Mouse (Mus musculus): ENCODE measurements around the gene Arid5a. TPM values are rescaled to one million over a fixed set of nuclear protein-coding genes. Genes with fewer than 3 reads are reported as not detected.

Arid5a gene
- polyA plus RNA-seq (2015; fragmentation: Nextera tagmentation; extraction: Ambion mirVana): 12.0 and 13.5 TPM in 2 replicates

DNA sequence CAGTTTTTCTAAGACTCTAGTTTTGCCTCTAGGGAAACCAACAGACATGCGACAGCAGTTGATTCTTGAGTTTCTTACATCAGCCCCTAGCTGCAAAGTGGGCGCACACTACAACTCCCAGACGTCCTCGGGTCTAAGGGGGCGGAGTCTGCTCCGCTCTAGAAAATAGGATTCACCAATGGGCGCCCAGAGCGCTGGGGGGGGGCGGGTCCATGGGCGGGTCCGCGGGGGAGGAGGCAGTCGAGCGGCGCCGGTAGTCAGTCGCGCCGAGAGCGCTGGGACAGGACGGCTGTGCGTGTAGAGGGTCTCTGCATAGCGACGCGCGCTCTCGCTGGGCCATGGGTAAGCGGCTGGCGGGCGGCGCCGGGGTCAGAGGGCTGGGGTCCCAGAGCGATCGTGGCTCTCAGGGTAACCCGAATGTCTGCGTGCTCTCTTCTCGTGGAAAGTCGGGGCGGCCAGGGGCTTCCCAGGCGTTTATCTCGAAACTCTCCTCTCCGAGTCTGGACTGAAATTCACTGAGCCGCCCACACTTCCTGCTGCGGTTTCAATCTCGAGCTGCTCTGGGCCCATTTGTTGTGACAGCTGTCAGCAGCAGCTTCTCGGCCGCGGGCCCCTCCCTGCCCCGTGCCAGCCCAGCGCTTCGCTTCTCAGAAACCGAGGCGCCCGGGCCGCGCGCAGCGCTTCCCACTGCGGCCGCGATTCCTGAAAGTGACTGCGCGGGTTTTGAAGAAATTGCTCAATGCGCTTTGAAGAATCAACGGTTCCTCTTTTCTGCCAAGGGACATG is at the start of gene Arid5a:
Gene Arid5a (plus strand): TSS at position 239 of the 786 bp plus-strand sequence.
- under 1% methylated on average over 64 of the region's 65 CpGs for WGBS
- Histone ChIP-seq H3K27ac (peak within 1 kb of the TSS; percentile 83), H3K36me3 (no peaks in the 10 kb centered on the region; the same call in 1 of the 2 replicates), H3K27me3 (peaks cover 8% of the 10 kb centered on the region; the same call in 1 of the 2 replicates), H3K9me3 (no peaks in the 10 kb centered on the region), H3K4me1 (peaks cover 42% of the 10 kb centered on the region), H3K4me2 (peak within 1 kb of the TSS; percentile 80), H3K9ac (peak within 1 kb of the TSS; percentile 50), H3K4me3 (peak within 1 kb of the TSS; percentile 64)
- peak; percentile 85 for ATAC-seq (ENCODE audit: insufficient number of reproducible peaks, low FRiP score, low TSS enrichment, low read depth)

- peaks cover 11% of the 10 kb centered on the region for H3K4me1 ChIP-seq
- no peaks in the 10 kb centered on the region; the same call in 1 of the 2 replicates for H3K9me3 ChIP-seq
- H3K9ac ChIP-seq: no peak overlapping the region
- WGBS: 88% methylated on average over 2 of the region's 2 CpGs
- H3K4me2 ChIP-seq: no peak overlapping the region
- H3K27ac ChIP-seq: no peak overlapping the region
- ATAC-seq (ENCODE audit: insufficient number of reproducible peaks, low FRiP score, low TSS enrichment, low read depth): no peak
- H3K4me3 ChIP-seq: no peak overlapping the region
- H3K36me3 ChIP-seq: no peaks in the 10 kb centered on the region
- peaks cover 14% of the 10 kb centered on the region; the same call in 1 of the 2 replicates for H3K27me3 ChIP-seq
Measured at GRCm38 (mm10) chr1:36258631-36259030, 48.9 kb upstream of the Arid5a start.

DNA sequence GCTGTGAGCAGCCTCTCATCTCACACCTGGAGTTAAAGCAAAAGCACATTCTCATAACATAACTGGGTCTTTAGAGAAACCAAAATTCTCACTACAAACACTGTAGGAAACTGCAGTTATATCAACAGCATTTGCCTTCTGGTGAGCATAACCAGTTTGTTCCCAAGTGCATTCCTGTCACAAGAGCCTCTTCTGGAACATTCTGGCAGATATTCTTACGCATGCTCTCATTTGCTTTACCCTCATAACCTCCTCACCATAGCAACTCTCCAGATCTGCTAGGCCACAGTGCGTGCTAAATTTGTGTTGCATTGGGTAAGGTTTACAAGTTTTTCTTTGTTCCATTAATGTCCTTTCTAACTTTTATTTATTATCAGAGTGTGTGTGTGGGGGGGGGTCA is 48.3 kb upstream of the Arid5a start:
- 91% methylated on average over 2 of the region's 2 CpGs for WGBS
- H3K4me3 ChIP-seq: no peak overlapping the region
- H3K27ac ChIP-seq: no peak overlapping the region
- H3K4me1 ChIP-seq: peaks cover 11% of the 10 kb centered on the region
- no peaks in the 10 kb centered on the region; the same call in 1 of the 2 replicates for H3K9me3 ChIP-seq
- H3K4me2 ChIP-seq: no peak overlapping the region
- H3K27me3 ChIP-seq: peaks cover 12% of the 10 kb centered on the region; the same call in 1 of the 2 replicates
- H3K36me3 ChIP-seq: no peaks in the 10 kb centered on the region
- no peak overlapping the region for H3K9ac ChIP-seq
- no peak for ATAC-seq (ENCODE audit: insufficient number of reproducible peaks, low FRiP score, low TSS enrichment, low read depth)

DNA sequence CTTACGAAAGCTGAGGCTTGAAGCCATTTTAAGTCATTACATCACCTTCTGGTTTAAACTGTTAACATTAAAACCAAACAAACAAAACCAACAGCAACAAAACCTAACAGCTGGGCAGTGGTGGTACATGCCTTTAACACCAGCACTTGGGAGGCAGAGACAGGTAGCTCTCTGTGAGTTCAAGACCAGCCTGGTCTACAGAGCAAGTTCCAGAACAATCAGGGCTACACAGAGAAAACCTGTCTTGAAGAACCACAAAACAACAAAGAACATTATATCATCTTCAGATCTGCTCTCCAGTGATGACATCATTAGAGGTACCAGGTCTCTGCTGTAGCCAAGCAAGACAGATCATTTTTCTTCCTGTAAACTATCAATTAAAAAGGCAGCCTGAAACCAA is 47.1 kb upstream of the Arid5a start:
- Histone ChIP-seq H3K36me3 (no peaks in the 10 kb centered on the region), H3K27ac (no peak overlapping the region), H3K9ac (no peak overlapping the region), H3K4me3 (no peak overlapping the region), H3K4me1 (no peaks in the 10 kb centered on the region), H3K27me3 (peaks cover 3% of the 10 kb centered on the region; the same call in 1 of the 2 replicates), H3K9me3 (no peaks in the 10 kb centered on the region; the same call in 1 of the 2 replicates), H3K4me2 (no peak overlapping the region)
- 84% methylated on average over 1 of the region's 1 CpGs for WGBS
- ATAC-seq (ENCODE audit: insufficient number of reproducible peaks, low FRiP score, low TSS enrichment, low read depth): no peak

GRCm38 (mm10) chr1:36261708-36262504 is 45.6 kb upstream of the Arid5a start:
- Histone ChIP-seq H3K4me2 (no peak overlapping the region), H3K27me3 (peaks cover 3% of the 10 kb centered on the region; the same call in 1 of the 2 replicates), H3K27ac (no peak overlapping the region), H3K36me3 (no peaks in the 10 kb centered on the region), H3K4me3 (no peak overlapping the region), H3K9ac (no peak overlapping the region), H3K9me3 (no peaks in the 10 kb centered on the region), H3K4me1 (no peaks in the 10 kb centered on the region)
- no peak; the same call in 1 of the 2 replicates for ATAC-seq (ENCODE audit: insufficient number of reproducible peaks, low FRiP score, low TSS enrichment, low read depth)
- 79% methylated on average over 19 of the region's 19 CpGs for WGBS

DNA sequence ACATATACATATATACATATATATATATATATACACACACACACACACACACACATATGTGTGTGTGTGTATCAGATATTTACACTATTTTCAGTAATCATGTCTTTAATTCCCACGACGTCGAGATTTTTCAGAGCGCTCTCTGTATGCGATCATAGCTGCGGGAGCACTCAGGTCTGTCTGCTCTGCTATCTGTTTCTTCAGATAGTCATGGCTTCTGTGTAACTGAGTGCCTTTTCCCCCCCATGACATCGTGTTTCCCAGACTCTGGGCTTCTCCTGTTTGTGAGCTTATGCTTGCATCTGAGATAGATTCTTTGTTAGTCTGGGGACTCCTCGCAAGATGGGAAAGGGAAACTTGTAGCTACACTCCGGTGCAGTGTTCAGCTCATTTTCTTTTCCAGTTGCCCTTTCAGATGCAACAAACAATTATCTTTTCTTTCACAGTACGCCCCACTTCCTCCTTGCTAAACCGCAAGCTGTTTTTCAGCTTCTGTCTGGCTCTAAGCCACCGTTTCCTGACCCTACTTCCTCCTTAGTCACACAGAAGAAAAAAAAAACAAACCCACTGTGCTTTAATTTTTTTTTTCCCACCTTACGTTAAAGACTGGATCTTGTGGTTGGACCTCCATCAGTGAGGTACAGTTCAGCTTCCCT is 43.6 kb upstream of the Arid5a start:
- no peaks in the 10 kb centered on the region for H3K36me3 ChIP-seq
- H3K27me3 ChIP-seq: peaks cover 4% of the 10 kb centered on the region; the same call in 1 of the 2 replicates
- H3K4me1 ChIP-seq: no peaks in the 10 kb centered on the region
- H3K27ac ChIP-seq: no peak overlapping the region; the same call in 1 of the 2 replicates
- no peak for ATAC-seq (ENCODE audit: insufficient number of reproducible peaks, low FRiP score, low TSS enrichment, low read depth)
- H3K9me3 ChIP-seq: no peaks in the 10 kb centered on the region
- no peak overlapping the region for H3K4me3 ChIP-seq
- no peak overlapping the region for H3K4me2 ChIP-seq
- WGBS: 62% methylated on average over 13 of the region's 13 CpGs
- no peak overlapping the region for H3K9ac ChIP-seq

DNA sequence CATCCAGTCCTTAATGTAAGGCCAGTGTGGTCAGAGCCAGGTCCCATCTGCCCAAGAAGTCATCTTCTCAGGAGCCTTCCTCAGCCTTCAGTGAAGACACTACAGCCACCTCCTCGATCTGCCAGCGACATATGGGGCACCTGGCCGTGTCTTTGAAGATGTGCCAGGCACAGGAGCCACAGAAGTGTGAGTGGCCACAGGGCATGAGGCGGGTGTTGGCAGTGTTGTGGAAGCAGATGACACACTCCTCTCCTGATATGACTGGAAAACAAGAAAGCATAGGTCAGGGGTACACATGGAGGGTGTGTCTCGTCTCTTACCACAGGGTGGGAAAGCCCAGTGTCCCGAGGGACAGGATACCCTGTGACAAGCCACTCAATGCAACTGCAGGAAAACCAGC is 41.2 kb upstream of the Arid5a start:
- H3K9ac ChIP-seq: no peak overlapping the region
- H3K9me3 ChIP-seq: no peaks in the 10 kb centered on the region
- peaks cover 12% of the 10 kb centered on the region for H3K4me1 ChIP-seq
- H3K4me3 ChIP-seq: no peak overlapping the region
- WGBS: 81% methylated on average over 6 of the region's 6 CpGs
- H3K4me2 ChIP-seq: no peak overlapping the region
- no peak overlapping the region for H3K27ac ChIP-seq
- ATAC-seq (ENCODE audit: insufficient number of reproducible peaks, low FRiP score, low TSS enrichment, low read depth): no peak
- H3K36me3 ChIP-seq: no peaks in the 10 kb centered on the region
- H3K27me3 ChIP-seq: peaks cover 21% of the 10 kb centered on the region

DNA sequence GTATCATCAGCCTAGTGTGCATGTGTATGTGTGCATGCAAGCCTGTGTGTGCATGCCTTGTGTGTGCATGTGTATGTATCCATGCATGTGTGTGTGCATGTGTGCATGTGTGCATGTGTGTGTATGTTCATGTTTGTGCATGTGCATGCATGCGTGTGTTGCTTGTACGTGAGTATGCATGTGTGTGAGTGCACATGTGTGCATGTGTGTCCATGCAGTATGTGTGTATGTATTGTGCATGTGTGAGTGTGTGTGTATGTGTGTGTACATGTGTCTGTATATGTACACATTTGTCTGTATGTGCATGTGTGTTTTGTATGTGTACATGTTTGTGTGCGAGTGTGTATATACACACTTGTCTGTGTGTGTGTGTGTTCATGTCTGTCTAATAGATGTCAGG is 39.9 kb upstream of the Arid5a start:
- peaks cover 21% of the 10 kb centered on the region for H3K27me3 ChIP-seq
- no peaks in the 10 kb centered on the region for H3K9me3 ChIP-seq
- no peaks in the 10 kb centered on the region for H3K36me3 ChIP-seq
- no peak overlapping the region for H3K27ac ChIP-seq
- H3K4me2 ChIP-seq: no peak overlapping the region
- peaks cover 18% of the 10 kb centered on the region for H3K4me1 ChIP-seq
- no peak overlapping the region for H3K9ac ChIP-seq
- no peak overlapping the region for H3K4me3 ChIP-seq
- WGBS: 98% methylated on average over 3 of the region's 3 CpGs
- no peak for ATAC-seq (ENCODE audit: insufficient number of reproducible peaks, low FRiP score, low TSS enrichment, low read depth)

DNA sequence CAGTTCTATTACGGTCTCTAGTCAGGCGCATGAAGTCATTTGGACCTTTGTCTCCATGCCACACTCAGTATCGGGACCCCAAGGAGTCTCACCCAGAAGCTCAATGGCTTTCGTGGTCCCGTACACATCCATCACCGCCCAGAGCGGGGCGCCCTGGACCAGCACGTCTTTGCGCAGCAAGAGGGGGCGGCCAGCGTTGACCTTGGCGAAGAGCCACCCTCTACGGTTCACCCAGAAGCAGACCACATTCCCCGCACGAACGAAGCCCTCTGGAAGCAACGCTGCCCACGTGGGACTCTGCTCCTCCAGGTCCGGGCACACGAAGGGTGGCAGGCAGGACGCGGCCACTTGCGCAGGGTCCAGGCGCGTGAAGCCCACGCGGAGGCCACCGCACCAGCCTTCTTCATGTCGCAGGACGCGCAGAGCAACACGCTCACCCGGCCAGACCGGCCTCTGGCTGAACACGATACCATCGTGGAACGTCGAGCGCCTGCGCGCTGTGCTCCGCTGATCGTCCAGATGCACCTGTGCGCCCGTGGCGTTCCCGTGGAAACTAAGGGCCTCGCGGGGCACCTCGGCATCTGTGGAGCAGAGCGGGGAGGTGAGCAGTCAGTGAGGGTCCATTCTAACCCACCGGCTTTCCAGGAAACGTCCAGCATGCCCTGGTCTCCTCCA is 38.3 kb upstream of the Arid5a start:
- Histone ChIP-seq H3K27ac (no peak overlapping the region), H3K4me3 (peak overlapping the region; percentile 18; the same call in 1 of the 2 replicates), H3K36me3 (no peaks in the 10 kb centered on the region), H3K9me3 (no peaks in the 10 kb centered on the region), H3K9ac (no peak overlapping the region), H3K4me1 (peaks cover 21% of the 10 kb centered on the region), H3K4me2 (peak overlapping the region; percentile 34), H3K27me3 (peaks cover 21% of the 10 kb centered on the region)
- ATAC-seq (ENCODE audit: insufficient number of reproducible peaks, low FRiP score, low TSS enrichment, low read depth): no peak
- 40% methylated on average over 54 of the region's 54 CpGs for WGBS

DNA sequence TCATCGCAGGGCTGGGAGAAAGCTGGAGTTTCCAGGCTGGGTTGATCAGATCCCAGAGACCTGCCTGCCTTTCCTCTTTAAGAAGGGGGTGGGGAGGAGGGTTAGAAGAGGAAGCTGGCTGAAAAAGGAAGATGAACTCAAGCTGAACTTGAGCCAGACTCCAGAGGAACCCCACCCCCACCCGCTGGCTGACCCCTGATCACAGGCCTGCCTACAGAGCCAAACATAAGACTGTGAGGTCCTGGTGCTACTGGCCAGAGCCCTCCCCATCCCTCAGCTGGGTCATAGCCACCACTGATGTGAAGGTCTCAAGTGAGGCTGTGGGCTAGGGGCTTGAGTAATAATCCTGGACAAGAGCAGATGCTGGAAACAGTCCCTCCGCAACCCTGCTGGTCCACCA is 36.9 kb upstream of the Arid5a start:
- no peak for ATAC-seq (ENCODE audit: insufficient number of reproducible peaks, low FRiP score, low TSS enrichment, low read depth)
- WGBS: 38% methylated on average over 3 of the region's 3 CpGs
- Histone ChIP-seq H3K4me3 (no peak overlapping the region), H3K4me2 (no peak overlapping the region), H3K9ac (no peak overlapping the region), H3K9me3 (no peaks in the 10 kb centered on the region), H3K36me3 (no peaks in the 10 kb centered on the region), H3K4me1 (peaks cover 21% of the 10 kb centered on the region), H3K27me3 (peaks cover 21% of the 10 kb centered on the region), H3K27ac (no peak overlapping the region)

- no peak overlapping the region for H3K27ac ChIP-seq
Measured at GRCm38 (mm10) chr1:36271516-36272230, 35.9 kb upstream of the Arid5a start.

More at GRCm38 (mm10) chr1:36271516-36272230, 35.9 kb upstream of the Arid5a start:
- Histone ChIP-seq H3K4me3 (no peak overlapping the region), H3K27me3 (peaks cover 21% of the 10 kb centered on the region), H3K36me3 (no peaks in the 10 kb centered on the region), H3K9me3 (no peaks in the 10 kb centered on the region), H3K9ac (no peak overlapping the region), H3K4me1 (peaks cover 21% of the 10 kb centered on the region), H3K4me2 (no peak overlapping the region)
- 71% methylated on average over 8 of the region's 8 CpGs for WGBS
- ATAC-seq (ENCODE audit: insufficient number of reproducible peaks, low FRiP score, low TSS enrichment, low read depth): no peak
